Mouse (Mus musculus): Measurements from ENCODE around the gene Pkhd1. TPM values are rescaled to one million over a fixed set of nuclear protein-coding genes. Genes with fewer than 3 reads are reported as not detected.

Pkhd1 gene
- polyA plus RNA-seq, 1 experiment from 2014 or later, result 0.10 TPM

- Histone ChIP-seq H3K27me3 (ENCODE audit: control insufficient read depth, insufficient read depth, low read depth, low read length) (no peaks in the 10 kb centered on the region), H3K9me3 (replicated peaks; ENCODE audit: control insufficient read depth, low read length, poor library complexity, severe bottlenecking) (no peaks in the 10 kb centered on the region), H3K9ac (ENCODE audit: low read depth, low read length) (no peak overlapping the region), H3K27ac (ENCODE audit: low read length) (no peak overlapping the region), H3K36me3 (ENCODE audit: control insufficient read depth, insufficient read depth, low read length) (no peaks in the 10 kb centered on the region), H3K4me2 (ENCODE audit: low read length) (no peak overlapping the region), H3K4me1 (ENCODE audit: control insufficient read depth, insufficient read depth, low read length) (no peaks in the 10 kb centered on the region), H3K4me3 (ENCODE audit: low read depth, low read length) (no peak overlapping the region)
- peak; percentile 71; the same call in 1 of the 2 replicates for ATAC-seq
- WGBS, result 21% methylated on average over 6 of the region's 6 CpGs
These were observed 63.5 kb downstream of the Pkhd1 start for GRCm38 (mm10) chr1:20554398-20554797.

- no peak overlapping the region for H3K9ac ChIP-seq (ENCODE audit: low read depth, low read length)
- 78% methylated on average over 4 of the region's 4 CpGs for WGBS
- no peaks in the 10 kb centered on the region for H3K36me3 ChIP-seq (ENCODE audit: control insufficient read depth, insufficient read depth, low read length)
- no peaks in the 10 kb centered on the region for H3K27me3 ChIP-seq (ENCODE audit: control insufficient read depth, insufficient read depth, low read depth, low read length)
- no peak for ATAC-seq
- H3K27ac ChIP-seq (ENCODE audit: low read length), result no peak overlapping the region
- H3K4me1 ChIP-seq (ENCODE audit: control insufficient read depth, insufficient read depth, low read length), result no peaks in the 10 kb centered on the region
- no peaks in the 10 kb centered on the region for H3K9me3 ChIP-seq (replicated peaks; ENCODE audit: control insufficient read depth, low read length, poor library complexity, severe bottlenecking)
- no peak overlapping the region for H3K4me2 ChIP-seq (ENCODE audit: low read length)
- H3K4me3 ChIP-seq (ENCODE audit: low read depth, low read length), result no peak overlapping the region
These were observed 66.5 kb downstream of the Pkhd1 start for GRCm38 (mm10) chr1:20551334-20551733.

- no peak for ATAC-seq
- Histone ChIP-seq H3K27ac (ENCODE audit: low read length) (no peak overlapping the region), H3K4me3 (ENCODE audit: low read depth, low read length) (no peak overlapping the region), H3K9me3 (replicated peaks; ENCODE audit: control insufficient read depth, low read length, poor library complexity, severe bottlenecking) (no peaks in the 10 kb centered on the region), H3K36me3 (ENCODE audit: control insufficient read depth, insufficient read depth, low read length) (no peaks in the 10 kb centered on the region), H3K4me2 (ENCODE audit: low read length) (no peak overlapping the region), H3K4me1 (ENCODE audit: control insufficient read depth, insufficient read depth, low read length) (no peaks in the 10 kb centered on the region), H3K27me3 (ENCODE audit: control insufficient read depth, insufficient read depth, low read depth, low read length) (no peaks in the 10 kb centered on the region), H3K9ac (ENCODE audit: low read depth, low read length) (no peak overlapping the region)
- WGBS, result 65% methylated on average over 4 of the region's 4 CpGs
These were observed 73.3 kb downstream of the Pkhd1 start for GRCm38 (mm10) chr1:20544526-20544925.

GRCm38 (mm10) chr1:20513364-20514084 is 104.3 kb downstream of the Pkhd1 start:
- Histone ChIP-seq H3K27ac (ENCODE audit: low read length) (no peak overlapping the region), H3K4me2 (ENCODE audit: low read length) (no peak overlapping the region), H3K9ac (ENCODE audit: low read depth, low read length) (no peak overlapping the region), H3K36me3 (ENCODE audit: control insufficient read depth, insufficient read depth, low read length) (no peaks in the 10 kb centered on the region), H3K4me1 (ENCODE audit: control insufficient read depth, insufficient read depth, low read length) (no peaks in the 10 kb centered on the region), H3K4me3 (ENCODE audit: low read depth, low read length) (no peak overlapping the region), H3K27me3 (ENCODE audit: control insufficient read depth, insufficient read depth, low read depth, low read length) (no peaks in the 10 kb centered on the region), H3K9me3 (replicated peaks; ENCODE audit: control insufficient read depth, low read length, poor library complexity, severe bottlenecking) (no peaks in the 10 kb centered on the region)
- peak; percentile 79 for ATAC-seq
- WGBS, result 68% methylated on average over 7 of the region's 7 CpGs

GRCm38 (mm10) chr1:20498965-20499364 is 118.9 kb downstream of the Pkhd1 start:
- no peak for ATAC-seq
- no peak overlapping the region for H3K4me3 ChIP-seq (ENCODE audit: low read depth, low read length)
- H3K9ac ChIP-seq (ENCODE audit: low read depth, low read length), result no peak overlapping the region
- no peaks in the 10 kb centered on the region for H3K9me3 ChIP-seq (replicated peaks; ENCODE audit: control insufficient read depth, low read length, poor library complexity, severe bottlenecking)
- no peaks in the 10 kb centered on the region for H3K36me3 ChIP-seq (ENCODE audit: control insufficient read depth, insufficient read depth, low read length)
- no peaks in the 10 kb centered on the region for H3K4me1 ChIP-seq (ENCODE audit: control insufficient read depth, insufficient read depth, low read length)
- no peaks in the 10 kb centered on the region for H3K27me3 ChIP-seq (ENCODE audit: control insufficient read depth, insufficient read depth, low read depth, low read length)
- H3K27ac ChIP-seq (ENCODE audit: low read length), result no peak overlapping the region
- no peak overlapping the region for H3K4me2 ChIP-seq (ENCODE audit: low read length)
- 91% methylated on average over 1 of the region's 1 CpGs for WGBS

GRCm38 (mm10) chr1:20486087-20486486 is 131.8 kb downstream of the Pkhd1 start:
- no peaks in the 10 kb centered on the region for H3K4me1 ChIP-seq (ENCODE audit: control insufficient read depth, insufficient read depth, low read length)
- WGBS, result 95% methylated on average over 7 of the region's 10 CpGs
- no peaks in the 10 kb centered on the region for H3K36me3 ChIP-seq (ENCODE audit: control insufficient read depth, insufficient read depth, low read length)
- no peak overlapping the region for H3K27ac ChIP-seq (ENCODE audit: low read length)
- H3K4me2 ChIP-seq (ENCODE audit: low read length), result no peak overlapping the region
- no peak overlapping the region for H3K9ac ChIP-seq (ENCODE audit: low read depth, low read length)
- no peak overlapping the region for H3K4me3 ChIP-seq (ENCODE audit: low read depth, low read length)
- no peak for ATAC-seq
- H3K27me3 ChIP-seq (ENCODE audit: control insufficient read depth, insufficient read depth, low read depth, low read length), result no peaks in the 10 kb centered on the region
- no peaks in the 10 kb centered on the region for H3K9me3 ChIP-seq (replicated peaks; ENCODE audit: control insufficient read depth, low read length, poor library complexity, severe bottlenecking)

- 82% methylated on average over 4 of the region's 4 CpGs for WGBS
- Histone ChIP-seq H3K4me3 (ENCODE audit: low read depth, low read length) (no peak overlapping the region), H3K9ac (ENCODE audit: low read depth, low read length) (no peak overlapping the region), H3K27me3 (ENCODE audit: control insufficient read depth, insufficient read depth, low read depth, low read length) (no peaks in the 10 kb centered on the region), H3K4me2 (ENCODE audit: low read length) (no peak overlapping the region), H3K9me3 (replicated peaks; ENCODE audit: control insufficient read depth, low read length, poor library complexity, severe bottlenecking) (no peaks in the 10 kb centered on the region), H3K36me3 (ENCODE audit: control insufficient read depth, insufficient read depth, low read length) (no peaks in the 10 kb centered on the region), H3K27ac (ENCODE audit: low read length) (no peak overlapping the region), H3K4me1 (ENCODE audit: control insufficient read depth, insufficient read depth, low read length) (peaks cover 11% of the 10 kb centered on the region; the same call in 1 of the 2 replicates)
- ATAC-seq, result no peak
These were observed 136.0 kb downstream of the Pkhd1 start for GRCm38 (mm10) chr1:20481843-20482242.

- H3K27ac ChIP-seq (ENCODE audit: low read length), result peak overlapping the region; percentile 83
- no peaks in the 10 kb centered on the region for H3K27me3 ChIP-seq (ENCODE audit: control insufficient read depth, insufficient read depth, low read depth, low read length)
- ATAC-seq, result peak; percentile 33; the same call in 1 of the 2 replicates
- H3K9ac ChIP-seq (ENCODE audit: low read depth, low read length), result no peak overlapping the region
- H3K4me1 ChIP-seq (ENCODE audit: control insufficient read depth, insufficient read depth, low read length), result peaks cover 11% of the 10 kb centered on the region; the same call in 1 of the 2 replicates
- no peaks in the 10 kb centered on the region for H3K36me3 ChIP-seq (ENCODE audit: control insufficient read depth, insufficient read depth, low read length)
- H3K9me3 ChIP-seq (replicated peaks; ENCODE audit: control insufficient read depth, low read length, poor library complexity, severe bottlenecking), result no peaks in the 10 kb centered on the region
- no peak overlapping the region for H3K4me3 ChIP-seq (ENCODE audit: low read depth, low read length)
- H3K4me2 ChIP-seq (ENCODE audit: low read length), result peak overlapping the region; percentile 59
- 67% methylated on average over 3 of the region's 3 CpGs for WGBS
These were observed 139.2 kb downstream of the Pkhd1 start for GRCm38 (mm10) chr1:20478695-20479094.

- 17% methylated on average over 6 of the region's 6 CpGs for WGBS
- H3K4me1 ChIP-seq (ENCODE audit: control insufficient read depth, insufficient read depth, low read length), result peaks cover 11% of the 10 kb centered on the region; the same call in 1 of the 2 replicates
- ATAC-seq, result peak; percentile 83
- H3K4me3 ChIP-seq (ENCODE audit: low read depth, low read length), result peak overlapping the region; percentile 38
- no peaks in the 10 kb centered on the region for H3K27me3 ChIP-seq (ENCODE audit: control insufficient read depth, insufficient read depth, low read depth, low read length)
- H3K9ac ChIP-seq (ENCODE audit: low read depth, low read length), result peak overlapping the region; percentile 60
- no peaks in the 10 kb centered on the region for H3K36me3 ChIP-seq (ENCODE audit: control insufficient read depth, insufficient read depth, low read length)
- peak overlapping the region; percentile 59 for H3K4me2 ChIP-seq (ENCODE audit: low read length)
- no peaks in the 10 kb centered on the region for H3K9me3 ChIP-seq (replicated peaks; ENCODE audit: control insufficient read depth, low read length, poor library complexity, severe bottlenecking)
- H3K27ac ChIP-seq (ENCODE audit: low read length), result peak overlapping the region; percentile 83
These were observed 139.6 kb downstream of the Pkhd1 start for GRCm38 (mm10) chr1:20478266-20478659.

Data from midbrain, embryonic 16.5 days (tissue).